Mouse (Mus musculus) spleen, adult 10 weeks (tissue): Measurements from ENCODE around the gene Gnao1. TPM values are rescaled to one million over a fixed set of nuclear protein-coding genes. Genes with fewer than 3 reads are reported as not detected.

ENCODE experiments used
- polyA plus RNA-seq: library from polyadenylated mRNA; stranded (reverse); fragments of 350-450 nt; fragmentation: Illumina TruSeq; extraction: RNeasy Lipid Tissue Mini Kit (QIAGEN cat#74804); gene quantifications from one replicate; pipeline ENCODE4 v1.2.3, GENCODE M21; 2015; ENCODE audit warnings: low replicate concordance; ENCODE audit not compliant: insufficient read depth

Gnao1 gene
- 2.5 TPM for polyA plus RNA-seq

GRCm38 (mm10) chr8:93809686-93810027 lies at the start of gene Gnao1:
Gnao1 (plus strand) TSS chr8:93809966.

GRCm38 (mm10) chr8:94012013-94012951 lies 202.5 kb downstream of the Gnao1 start, which contains the start of gene Amfr:
Amfr (minus strand) TSS chr8:94012842.

Other genes with a start within 250 kb of the Gnao1 start
- 79.9 TPM for gene Amfr, start 202.9 kb downstream of the Gnao1 start, polyA plus RNA-seq
- gene Nudt21, start 227.1 kb downstream of the Gnao1 start, polyA plus RNA-seq, result 77.6 TPM
- gene Ogfod1, start 227.2 kb downstream of the Gnao1 start, polyA plus RNA-seq, result 26.0 TPM